Mouse (Mus musculus) natural killer cell, adult 2 months (primary cell): ENCODE measurements around the gene Ndufv3.
A peak's percentile ranks its signal among the peaks of the same experiment; 100 is the strongest.

Source experiments
- DNase-seq, 2 experiments: peaks; one replicate each; pipeline ENCODE4 v3.0.0; 2022; ENCODE audit warnings: low spot score in 2 of 2

Ndufv3 gene

GRCm38 (mm10) chr17:31519946-31520838, at the start of gene Ndufv3, which contains the start of gene Wdr4:
Gene Ndufv3, plus strand, starts transcription at chr17:31520115.
Gene Wdr4, minus strand, starts transcription at chr17:31519980.
- DNase-seq: peak; percentile 98 to 99

GRCm38 (mm10) chr17:31470766-31471418, 49.0 kb upstream of the Ndufv3 start:
- no peak for DNase-seq

GRCm38 (mm10) chr17:31474388-31474787, 45.5 kb upstream of the Ndufv3 start:
- no peak for DNase-seq

- DNase-seq: no peak
These were observed 41.3 kb upstream of the Ndufv3 start for GRCm38 (mm10) chr17:31478606-31479005.

- no peak for DNase-seq
These were observed 40.6 kb upstream of the Ndufv3 start for GRCm38 (mm10) chr17:31479108-31479844.

- no peak for DNase-seq
These were observed 33.2 kb upstream of the Ndufv3 start for GRCm38 (mm10) chr17:31486616-31487198.

GRCm38 (mm10) chr17:31487433-31488060, 32.4 kb upstream of the Ndufv3 start:
- DNase-seq: no peak

GRCm38 (mm10) chr17:31491355-31491754, 28.6 kb upstream of the Ndufv3 start:
- no peak for DNase-seq

- DNase-seq: peak; percentile 59 to 66
These were observed 27.5 kb upstream of the Ndufv3 start for GRCm38 (mm10) chr17:31492416-31492815.

- DNase-seq: no peak
These were observed 24.9 kb upstream of the Ndufv3 start for GRCm38 (mm10) chr17:31494989-31495388.

- no peak for DNase-seq
These were observed 22.2 kb upstream of the Ndufv3 start for GRCm38 (mm10) chr17:31497726-31498125.

GRCm38 (mm10) chr17:31499725-31500124, 20.2 kb upstream of the Ndufv3 start:
- DNase-seq: no peak

- DNase-seq: no peak
These were observed 19.5 kb upstream of the Ndufv3 start for GRCm38 (mm10) chr17:31500416-31500815.

GRCm38 (mm10) chr17:31500908-31501307, 19.0 kb upstream of the Ndufv3 start:
- no peak for DNase-seq

- no peak for DNase-seq
These were observed 17.5 kb upstream of the Ndufv3 start for GRCm38 (mm10) chr17:31502261-31502927.

- DNase-seq: no peak
These were observed 16.6 kb upstream of the Ndufv3 start for GRCm38 (mm10) chr17:31503337-31503736.

- no peak for DNase-seq
These were observed 16.0 kb upstream of the Ndufv3 start for GRCm38 (mm10) chr17:31503936-31504335.

GRCm38 (mm10) chr17:31505013-31505412, 14.9 kb upstream of the Ndufv3 start:
- DNase-seq: no peak

- DNase-seq: no peak
These were observed 13.6 kb upstream of the Ndufv3 start for GRCm38 (mm10) chr17:31506282-31506681.

GRCm38 (mm10) chr17:31510944-31511343, 9.0 kb upstream of the Ndufv3 start:
- no peak for DNase-seq
